Mouse (Mus musculus): ENCODE measurements around the gene Aif1l. TPM values are rescaled to one million over a fixed set of nuclear protein-coding genes. Genes with fewer than 3 reads are reported as not detected.

Gene Aif1l
- polyA plus RNA-seq, 1 experiment from 2014 or later, result 15.6 TPM

DNA sequence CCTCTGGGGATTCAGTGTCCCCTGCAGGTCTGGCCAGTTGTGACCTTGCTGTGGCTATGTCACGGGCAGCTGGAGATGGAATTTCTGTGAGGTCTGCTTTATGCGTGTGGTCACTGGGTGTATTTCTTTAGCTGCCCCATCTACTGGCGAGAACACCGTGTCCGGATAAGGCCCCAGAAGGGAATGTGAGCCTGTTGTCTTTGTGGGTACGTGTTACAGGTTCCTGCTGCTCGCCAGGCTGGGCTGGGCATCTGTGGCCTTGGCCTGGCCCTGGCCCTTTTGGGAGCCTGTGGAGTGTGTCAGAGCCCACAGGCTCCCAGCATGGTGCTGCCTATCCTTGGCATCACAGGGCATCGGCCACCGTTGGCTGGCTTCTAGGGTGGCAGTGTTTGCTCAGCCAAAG lies 4.8 kb downstream of the Aif1l start:
- WGBS, result 83% methylated on average over 9 of the region's 9 CpGs

DNA sequence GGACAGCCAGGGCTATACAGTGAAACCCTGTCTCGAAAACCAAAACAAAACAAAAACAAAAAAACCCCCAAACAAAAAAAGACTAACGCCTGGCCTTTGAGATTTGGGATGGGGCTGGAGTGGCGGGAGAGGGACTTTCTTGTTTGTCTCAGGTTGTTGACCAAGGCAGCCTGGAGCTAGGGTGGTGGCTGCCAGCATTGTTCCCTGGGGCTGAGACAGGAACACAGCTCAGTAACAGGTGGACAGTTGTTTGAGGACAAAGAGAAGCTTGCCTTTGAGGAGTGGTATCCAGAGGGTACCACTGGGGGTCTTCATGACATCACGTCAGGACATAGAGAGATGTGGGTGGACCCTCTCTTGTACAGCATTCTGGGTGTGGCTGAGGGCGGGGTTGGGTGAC lies 5.7 kb downstream of the Aif1l start:
- no peak for ATAC-seq (replicated peaks; ENCODE audit: low FRiP score)
- no peak for DNase-seq (ENCODE audit: low spot score)
- Histone ChIP-seq H3K4me2 (no peak overlapping the region), H3K9me3 (ENCODE audit: control insufficient read depth, low read length) (no peaks in the 10 kb centered on the region), H3K4me3 (ENCODE audit: low read depth, low read length) (no peak overlapping the region), H3K27me3 (replicated peaks; ENCODE audit: control insufficient read depth, insufficient read depth, low read length) (peaks cover 15% of the 10 kb centered on the region), H3K27ac (ENCODE audit: low read depth, low read length) (no peak overlapping the region), H3K36me3 (ENCODE audit: control insufficient read depth, insufficient read depth, low read length) (no peaks in the 10 kb centered on the region), H3K4me1 (replicated peaks; ENCODE audit: control insufficient read depth, insufficient read depth, low read length) (no peaks in the 10 kb centered on the region), H3K9ac (ENCODE audit: low read depth, low read length) (no peak overlapping the region)
- WGBS, result 72% methylated on average over 5 of the region's 5 CpGs

More for the DNA sequence above, 4.8 kb downstream of the Aif1l start:
- DNase-seq (ENCODE audit: low spot score) (no peak), ATAC-seq (replicated peaks; ENCODE audit: low FRiP score) (no peak)
- no peak overlapping the region for H3K9ac ChIP-seq (ENCODE audit: low read depth, low read length)
- H3K27ac ChIP-seq (ENCODE audit: low read depth, low read length), result no peak overlapping the region
- no peak overlapping the region for H3K4me3 ChIP-seq (ENCODE audit: low read depth, low read length)
- H3K36me3 ChIP-seq (ENCODE audit: control insufficient read depth, insufficient read depth, low read length), result no peaks in the 10 kb centered on the region
- no peaks in the 10 kb centered on the region for H3K9me3 ChIP-seq (ENCODE audit: control insufficient read depth, low read length)
- H3K27me3 ChIP-seq (replicated peaks; ENCODE audit: control insufficient read depth, insufficient read depth, low read length), result peaks cover 24% of the 10 kb centered on the region
- no peaks in the 10 kb centered on the region; the same call in 1 of the 2 replicates for H3K4me1 ChIP-seq (replicated peaks; ENCODE audit: control insufficient read depth, insufficient read depth, low read length)
- no peak overlapping the region for H3K4me2 ChIP-seq

DNA sequence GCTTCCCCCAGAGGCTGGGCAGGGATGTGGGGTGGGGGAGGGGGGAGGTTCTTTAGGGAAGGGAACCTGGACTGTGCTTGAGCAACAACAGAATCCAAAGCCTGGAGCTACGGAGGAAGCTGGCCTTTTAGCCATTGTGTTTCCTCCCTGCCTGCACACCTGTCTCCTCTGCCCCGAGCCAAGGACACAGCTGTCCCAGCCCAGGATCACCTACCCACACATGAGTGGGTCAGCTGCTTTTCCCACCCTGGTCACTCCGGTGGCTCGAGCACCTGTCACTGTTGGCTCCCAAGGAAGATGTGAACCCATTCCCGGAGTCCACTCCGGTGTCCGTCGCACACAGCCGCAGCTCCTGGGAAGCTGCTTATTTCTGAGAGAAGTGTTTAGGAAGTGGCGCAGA lies 7.3 kb downstream of the Aif1l start:
- 84% methylated on average over 10 of the region's 10 CpGs for WGBS
- no peak overlapping the region for H3K9ac ChIP-seq (ENCODE audit: low read depth, low read length)

DNA sequence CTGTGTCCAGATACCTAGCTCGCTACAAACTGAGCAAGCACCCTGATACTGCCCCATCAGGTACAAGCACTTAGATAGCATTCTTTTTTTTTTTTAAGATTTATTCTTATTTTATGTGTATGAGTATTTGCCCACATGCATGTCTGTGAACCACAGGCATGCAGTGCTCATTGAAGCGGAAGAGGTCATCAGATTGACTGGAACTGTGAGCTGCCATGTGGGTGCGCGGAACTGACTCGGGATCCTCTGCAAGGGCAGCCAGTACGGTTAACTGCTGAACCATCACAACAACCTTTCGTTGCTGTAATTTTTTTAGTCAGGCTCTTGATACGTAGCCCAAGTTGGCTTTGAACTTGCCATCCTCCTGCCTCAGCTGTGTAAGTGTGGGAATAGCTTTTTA lies 11.0 kb downstream of the Aif1l start:
- Histone ChIP-seq H3K4me3 (ENCODE audit: low read depth, low read length) (no peak overlapping the region), H3K9me3 (ENCODE audit: control insufficient read depth, low read length) (no peaks in the 10 kb centered on the region), H3K36me3 (ENCODE audit: control insufficient read depth, insufficient read depth, low read length) (no peaks in the 10 kb centered on the region), H3K4me2 (no peak overlapping the region), H3K4me1 (replicated peaks; ENCODE audit: control insufficient read depth, insufficient read depth, low read length) (no peaks in the 10 kb centered on the region), H3K27me3 (replicated peaks; ENCODE audit: control insufficient read depth, insufficient read depth, low read length) (no peaks in the 10 kb centered on the region), H3K9ac (ENCODE audit: low read depth, low read length) (no peak overlapping the region), H3K27ac (ENCODE audit: low read depth, low read length) (no peak overlapping the region)
- WGBS, result 95% methylated on average over 8 of the region's 8 CpGs
- DNase-seq (ENCODE audit: low spot score), result no peak
- no peak for ATAC-seq (replicated peaks; ENCODE audit: low FRiP score)

More for the DNA sequence above, 7.3 kb downstream of the Aif1l start:
- no peak for ATAC-seq (replicated peaks; ENCODE audit: low FRiP score)
- Histone ChIP-seq H3K27me3 (replicated peaks; ENCODE audit: control insufficient read depth, insufficient read depth, low read length) (peaks cover 1% of the 10 kb centered on the region), H3K4me2 (no peak overlapping the region), H3K4me3 (ENCODE audit: low read depth, low read length) (no peak overlapping the region), H3K4me1 (replicated peaks; ENCODE audit: control insufficient read depth, insufficient read depth, low read length) (no peaks in the 10 kb centered on the region), H3K9me3 (ENCODE audit: control insufficient read depth, low read length) (no peaks in the 10 kb centered on the region), H3K27ac (ENCODE audit: low read depth, low read length) (no peak overlapping the region), H3K36me3 (ENCODE audit: control insufficient read depth, insufficient read depth, low read length) (no peaks in the 10 kb centered on the region)
- no peak for DNase-seq (ENCODE audit: low spot score)

DNA sequence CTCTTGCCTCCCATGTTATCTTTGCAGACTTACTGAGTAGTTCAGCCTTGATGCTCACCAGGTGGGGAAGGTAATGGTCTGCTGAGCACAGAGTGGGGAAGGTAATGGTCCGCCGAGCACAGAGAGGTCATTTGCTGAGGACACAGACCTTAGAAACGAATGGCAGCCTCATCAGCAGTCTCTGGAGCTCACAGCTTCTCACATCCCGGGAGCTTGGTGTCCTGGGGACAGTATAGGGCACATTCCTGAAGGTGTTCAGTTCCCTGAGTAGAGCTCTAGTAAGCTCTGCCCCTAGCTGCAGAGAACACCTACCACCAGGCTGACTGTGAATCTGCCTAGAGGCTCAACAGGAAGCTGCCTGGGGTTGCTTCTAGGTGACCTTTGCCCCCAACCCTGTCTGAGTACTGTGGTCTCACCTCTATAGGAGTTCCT lies 11.9 kb downstream of the Aif1l start:
- ATAC-seq (replicated peaks; ENCODE audit: low FRiP score), result no peak
- H3K9ac ChIP-seq (ENCODE audit: low read depth, low read length), result no peak overlapping the region
- no peaks in the 10 kb centered on the region for H3K4me1 ChIP-seq (replicated peaks; ENCODE audit: control insufficient read depth, insufficient read depth, low read length)
- H3K27ac ChIP-seq (ENCODE audit: low read depth, low read length), result no peak overlapping the region
- DNase-seq (ENCODE audit: low spot score), result no peak
- H3K9me3 ChIP-seq (ENCODE audit: control insufficient read depth, low read length), result no peaks in the 10 kb centered on the region
- 66% methylated on average over 4 of the region's 4 CpGs for WGBS
- H3K27me3 ChIP-seq (replicated peaks; ENCODE audit: control insufficient read depth, insufficient read depth, low read length), result no peaks in the 10 kb centered on the region
- no peak overlapping the region for H3K4me2 ChIP-seq
- no peak overlapping the region for H3K4me3 ChIP-seq (ENCODE audit: low read depth, low read length)
- H3K36me3 ChIP-seq (ENCODE audit: control insufficient read depth, insufficient read depth, low read length), result no peaks in the 10 kb centered on the region

DNA sequence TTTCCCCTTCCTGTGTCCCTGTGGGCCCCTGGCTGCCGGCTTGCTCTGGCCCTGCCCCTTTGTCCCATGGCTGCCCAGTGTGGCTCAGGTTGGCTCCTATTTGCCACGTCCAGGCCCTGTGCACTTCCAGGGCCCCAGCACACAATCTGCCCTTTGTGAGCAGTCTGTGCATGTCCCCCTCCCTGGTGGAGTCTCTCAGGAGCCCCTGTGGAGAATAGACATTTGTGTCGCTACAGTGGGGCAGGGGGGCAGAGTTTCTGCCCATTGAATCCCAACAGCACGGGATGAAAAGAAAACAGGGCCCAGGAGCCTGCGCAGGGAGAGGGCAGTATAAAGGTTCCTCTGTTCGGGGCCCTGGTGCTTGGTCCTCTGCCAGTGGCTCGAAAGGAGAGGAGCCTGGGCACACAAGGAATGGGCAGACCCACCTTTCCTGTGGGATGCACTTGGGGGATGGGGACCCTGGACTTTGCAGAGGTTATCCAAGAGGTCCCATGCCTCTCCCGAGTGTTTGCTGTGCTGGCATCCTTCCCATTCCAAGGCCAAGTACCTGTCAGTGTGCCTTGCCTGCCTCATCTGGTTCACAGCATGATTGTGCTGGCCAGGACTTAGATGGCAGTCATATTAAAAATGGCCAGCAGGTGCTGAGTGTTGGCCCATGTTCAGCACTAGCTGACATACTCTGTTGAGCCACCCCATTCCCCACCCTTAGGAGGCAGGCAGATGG lies 12.7 kb downstream of the Aif1l start:
- DNase-seq (ENCODE audit: low spot score) (no peak), ATAC-seq (replicated peaks; ENCODE audit: low FRiP score) (no peak)
- Histone ChIP-seq H3K36me3 (ENCODE audit: control insufficient read depth, insufficient read depth, low read length) (no peaks in the 10 kb centered on the region), H3K9ac (ENCODE audit: low read depth, low read length) (no peak overlapping the region), H3K4me3 (ENCODE audit: low read depth, low read length) (no peak overlapping the region), H3K27ac (ENCODE audit: low read depth, low read length) (no peak overlapping the region), H3K4me1 (replicated peaks; ENCODE audit: control insufficient read depth, insufficient read depth, low read length) (no peaks in the 10 kb centered on the region), H3K9me3 (ENCODE audit: control insufficient read depth, low read length) (no peaks in the 10 kb centered on the region), H3K27me3 (replicated peaks; ENCODE audit: control insufficient read depth, insufficient read depth, low read length) (no peaks in the 10 kb centered on the region), H3K4me2 (no peak overlapping the region)
- WGBS, result 75% methylated on average over 8 of the region's 8 CpGs

DNA sequence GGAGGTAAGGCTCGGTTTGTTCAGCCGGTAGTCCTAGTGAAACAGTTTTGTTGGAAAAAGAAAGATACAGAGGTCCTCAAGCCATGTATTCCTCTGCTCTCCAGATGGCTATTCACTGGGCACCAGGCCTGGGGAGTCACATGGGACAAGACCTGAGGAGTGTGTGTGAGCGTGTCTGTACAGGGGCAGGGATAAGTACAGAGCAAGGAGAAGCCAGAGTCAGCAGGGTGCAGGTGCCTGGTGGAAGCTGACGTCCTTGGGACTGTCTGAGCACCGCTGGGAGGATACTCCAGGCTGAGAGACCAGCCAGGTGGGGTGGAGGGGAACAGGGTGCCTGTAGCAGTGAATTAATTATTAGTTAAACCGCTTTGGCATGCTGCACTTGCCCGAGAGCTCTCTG lies 13.6 kb downstream of the Aif1l start:
- H3K27me3 ChIP-seq (replicated peaks; ENCODE audit: control insufficient read depth, insufficient read depth, low read length), result no peaks in the 10 kb centered on the region
- no peak overlapping the region for H3K4me2 ChIP-seq
- H3K27ac ChIP-seq (ENCODE audit: low read depth, low read length), result no peak overlapping the region
- no peak for DNase-seq (ENCODE audit: low spot score)
- ATAC-seq (replicated peaks; ENCODE audit: low FRiP score), result no peak
- no peaks in the 10 kb centered on the region for H3K4me1 ChIP-seq (replicated peaks; ENCODE audit: control insufficient read depth, insufficient read depth, low read length)
- no peak overlapping the region for H3K4me3 ChIP-seq (ENCODE audit: low read depth, low read length)
- H3K36me3 ChIP-seq (ENCODE audit: control insufficient read depth, insufficient read depth, low read length), result no peaks in the 10 kb centered on the region
- WGBS, result 77% methylated on average over 7 of the region's 7 CpGs
- H3K9ac ChIP-seq (ENCODE audit: low read depth, low read length), result no peak overlapping the region
- H3K9me3 ChIP-seq (ENCODE audit: control insufficient read depth, low read length), result no peaks in the 10 kb centered on the region

DNA sequence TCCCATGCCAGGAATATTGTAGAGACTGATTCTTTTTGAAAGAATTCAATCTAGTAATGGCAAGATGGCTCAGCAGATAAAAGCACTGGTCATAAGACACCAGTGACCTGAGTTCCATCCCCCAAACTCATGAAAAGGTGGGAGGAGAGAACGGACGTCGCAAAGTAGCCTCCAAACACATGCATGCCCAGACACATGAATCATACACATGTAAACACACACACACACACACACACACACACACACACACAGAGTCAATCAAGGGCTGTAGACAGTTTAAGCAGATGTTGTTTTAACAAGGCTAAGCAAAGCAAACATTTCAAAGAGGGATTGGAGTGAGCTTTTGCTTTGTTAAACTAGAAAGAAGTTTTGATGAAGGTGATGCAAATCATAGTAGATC lies 14.3 kb downstream of the Aif1l start:
- Histone ChIP-seq H3K36me3 (ENCODE audit: control insufficient read depth, insufficient read depth, low read length) (no peaks in the 10 kb centered on the region), H3K9ac (ENCODE audit: low read depth, low read length) (no peak overlapping the region), H3K27ac (ENCODE audit: low read depth, low read length) (no peak overlapping the region), H3K4me1 (replicated peaks; ENCODE audit: control insufficient read depth, insufficient read depth, low read length) (no peaks in the 10 kb centered on the region), H3K4me2 (no peak overlapping the region), H3K27me3 (replicated peaks; ENCODE audit: control insufficient read depth, insufficient read depth, low read length) (no peaks in the 10 kb centered on the region), H3K9me3 (ENCODE audit: control insufficient read depth, low read length) (no peaks in the 10 kb centered on the region), H3K4me3 (ENCODE audit: low read depth, low read length) (no peak overlapping the region)
- DNase-seq (ENCODE audit: low spot score) (no peak), ATAC-seq (replicated peaks; ENCODE audit: low FRiP score) (no peak)
- WGBS, result 84% methylated on average over 3 of the region's 3 CpGs

DNA sequence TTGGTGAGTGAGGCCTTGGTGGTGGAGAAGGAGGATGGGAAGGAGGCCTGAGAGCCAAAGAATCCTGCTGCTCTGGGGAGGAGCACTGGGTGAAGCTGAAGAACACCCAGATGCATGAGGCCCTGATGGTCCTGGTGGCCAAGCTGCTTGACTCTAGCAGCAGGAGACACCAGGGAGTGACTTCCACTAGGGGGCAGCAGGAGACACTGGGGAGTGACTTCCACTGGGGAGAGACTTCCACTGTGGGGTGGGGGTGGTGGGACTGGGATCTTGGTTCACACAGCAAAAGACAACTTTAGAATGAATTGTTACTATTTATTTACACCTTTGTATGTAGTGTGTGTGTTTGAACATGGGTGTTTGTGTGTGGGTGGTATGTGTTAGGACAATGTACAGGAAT lies 15.2 kb downstream of the Aif1l start:
- Histone ChIP-seq H3K27ac (ENCODE audit: low read depth, low read length) (no peak overlapping the region), H3K27me3 (replicated peaks; ENCODE audit: control insufficient read depth, insufficient read depth, low read length) (no peaks in the 10 kb centered on the region), H3K4me1 (replicated peaks; ENCODE audit: control insufficient read depth, insufficient read depth, low read length) (no peaks in the 10 kb centered on the region), H3K9me3 (ENCODE audit: control insufficient read depth, low read length) (no peaks in the 10 kb centered on the region), H3K4me3 (ENCODE audit: low read depth, low read length) (no peak overlapping the region), H3K9ac (ENCODE audit: low read depth, low read length) (no peak overlapping the region), H3K36me3 (ENCODE audit: control insufficient read depth, insufficient read depth, low read length) (no peaks in the 10 kb centered on the region), H3K4me2 (no peak overlapping the region)
- DNase-seq (ENCODE audit: low spot score) (no peak), ATAC-seq (replicated peaks; ENCODE audit: low FRiP score) (no peak)
